Mouse (Mus musculus) heart, adult 2 months (tissue): ENCODE measurements around the gene Kat5.

ENCODE experiments used
- CTCF ChIP-seq: fragments of 200-600 bp; IDR thresholded peaks from 2 replicates; pipeline ENCODE4 v1.8.1; 2022; ENCODE audit warnings: antibody characterized with exemption, mild to moderate bottlenecking, moderate library complexity
- EP300 ChIP-seq: fragments of 200-500 bp; IDR thresholded peaks from 2 replicates; pipeline ENCODE4 v1.6.1; 2011; ENCODE audit warnings: low read depth, low read length, control low read depth; ENCODE audit not compliant: insufficient read depth
- POLR2A ChIP-seq: fragments of 200-500 bp; IDR thresholded peaks from 2 replicates; pipeline ENCODE4 v1.6.1; 2011; ENCODE audit warnings: mild to moderate bottlenecking, low read depth, low read length, control low read depth; ENCODE audit not compliant: insufficient read depth

DNA sequence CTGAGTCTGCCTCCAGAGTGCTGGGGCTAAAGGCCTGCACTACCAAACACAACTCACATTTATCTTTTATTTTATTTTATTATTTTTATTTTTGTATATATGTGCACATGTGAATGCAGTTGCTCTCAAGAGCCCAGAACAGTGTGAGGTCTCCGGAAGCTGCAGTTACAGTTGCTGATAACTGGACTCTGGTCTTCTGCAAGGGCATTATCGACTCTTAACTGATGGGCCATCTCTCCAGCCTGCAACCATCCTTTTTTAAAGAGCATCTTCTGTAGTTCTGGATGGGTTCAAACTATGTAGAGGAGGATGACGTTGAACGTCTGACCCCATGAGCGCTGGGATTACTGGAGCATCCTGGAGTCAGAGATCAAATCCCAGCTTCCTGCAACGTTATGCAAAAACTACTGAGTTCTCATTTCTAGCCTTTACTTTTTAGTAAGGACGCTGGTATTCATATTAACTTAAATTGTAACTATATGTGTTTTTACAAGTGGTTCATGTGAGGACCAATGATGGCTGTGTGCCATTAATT is 26.1 kb upstream of the Kat5 start:
- TF ChIP-seq EP300 (no peak), CTCF (no peak), POLR2A (no peak)
